Mouse (Mus musculus) ES-E14 (cell line): ENCODE data around the gene Mgmt. TPM values are rescaled to one million over a fixed set of nuclear protein-coding genes. Genes with fewer than 3 reads are reported as not detected.

ENCODE experiments used
- DNase-seq: peaks from one replicate; pipeline ENCODE4 v3.0.0-alpha.2; 2013; ENCODE audit warnings: low read depth, low spot score
- H3K27ac ChIP-seq: 2 replicates; pipeline ENCODE4 v1.5.1; 2012; ENCODE audit warnings: low read depth, mild to moderate bottlenecking, low read length, moderate library complexity, mixed read lengths; ENCODE audit not compliant: poor library complexity, insufficient read depth, severe bottlenecking
- H3K36me3 ChIP-seq: 2 replicates; pipeline ENCODE4 v1.6.1; 2012; ENCODE audit warnings: mild to moderate bottlenecking, low read length, moderate library complexity, mixed read lengths; ENCODE audit not compliant: control insufficient read depth, poor library complexity, insufficient read depth, severe bottlenecking
- H3K4me1 ChIP-seq, 2 experiments: fragments of 150-350 bp in 1 of 2; sonication (generic) in 1 of 2; 2 replicates each; pipeline ENCODE4 v1.6.1; 2012; ENCODE audit warnings: low read length in 2 of 2, mild to moderate bottlenecking in 1 of 2, mixed read lengths in 1 of 2; ENCODE audit not compliant: control insufficient read depth in 2 of 2, insufficient read depth in 2 of 2, poor library complexity in 1 of 2
- H3K4me3 ChIP-seq, 2 experiments: fragments of 150-350 bp in 1 of 2; sonication (generic) in 1 of 2; 2 replicates each; pipeline ENCODE4 v1.5.1; 2012; ENCODE audit warnings: low read length in 2 of 2, low read depth in 1 of 2, mild to moderate bottlenecking in 1 of 2, mixed read lengths in 1 of 2; ENCODE audit not compliant: insufficient read depth in 1 of 2, poor library complexity in 1 of 2, severe bottlenecking in 1 of 2
- H3K9ac ChIP-seq: 2 replicates; pipeline ENCODE4 v1.6.1; 2012; ENCODE audit warnings: low read depth, mild to moderate bottlenecking, low read length, mixed read lengths; ENCODE audit not compliant: poor library complexity, insufficient read depth, severe bottlenecking
- H3K9me3 ChIP-seq: fragments of 150-350 bp; sonication (generic); 2 replicates; pipeline ENCODE4 v1.6.1; 2012; ENCODE audit warnings: low read depth, mild to moderate bottlenecking, low read length; ENCODE audit not compliant: control insufficient read depth, insufficient read depth
- CHD2 ChIP-seq: IDR thresholded peaks from 2 replicates; pipeline ENCODE4 v1.6.1; 2014; ENCODE audit warnings: mild to moderate bottlenecking, low read depth, low read length, inconsistent platforms
- HCFC1 ChIP-seq: IDR thresholded peaks from 2 replicates; pipeline ENCODE4 v1.6.1; 2012; ENCODE audit warnings: low read length, inconsistent platforms, borderline replicate concordance; ENCODE audit not compliant: insufficient read depth
- MAFK ChIP-seq: IDR thresholded peaks from 2 replicates; pipeline ENCODE4 v1.6.1; 2014; ENCODE audit warnings: mild to moderate bottlenecking, low read depth, low read length, inconsistent platforms; ENCODE audit not compliant: insufficient read depth
- ZC3H11A ChIP-seq: IDR thresholded peaks from 2 replicates; pipeline ENCODE4 v1.6.1; 2012; ENCODE audit warnings: low read depth, mild to moderate bottlenecking, inconsistent platforms, low read length, borderline replicate concordance
- ZNF384 ChIP-seq: IDR thresholded peaks from 2 replicates; pipeline ENCODE4 v1.6.1; 2012; ENCODE audit warnings: low read depth, low read length, inconsistent platforms
- in situ Hi-C, 2 experiments: fragments of 600-800 bp; cut with MboI; formaldehyde crosslinking; loops; one replicate each; pipeline ENCODE4 v1.15.1; 2025; ENCODE audit warnings: low sequenced_read_pairs in 2 of 2, inconsistent platforms in 1 of 2; ENCODE audit not compliant: unreplicated experiment in 2 of 2
- total RNA-seq: library from RNA; depleted of rRNA; stranded (reverse); fragments of 300-350 nt; gene quantifications from 2 replicates; pipeline ENCODE4 v1.2.3, GENCODE M21; 2012

Mgmt gene
- total RNA-seq, 1 experiment, result 6.4 TPM

DNA sequence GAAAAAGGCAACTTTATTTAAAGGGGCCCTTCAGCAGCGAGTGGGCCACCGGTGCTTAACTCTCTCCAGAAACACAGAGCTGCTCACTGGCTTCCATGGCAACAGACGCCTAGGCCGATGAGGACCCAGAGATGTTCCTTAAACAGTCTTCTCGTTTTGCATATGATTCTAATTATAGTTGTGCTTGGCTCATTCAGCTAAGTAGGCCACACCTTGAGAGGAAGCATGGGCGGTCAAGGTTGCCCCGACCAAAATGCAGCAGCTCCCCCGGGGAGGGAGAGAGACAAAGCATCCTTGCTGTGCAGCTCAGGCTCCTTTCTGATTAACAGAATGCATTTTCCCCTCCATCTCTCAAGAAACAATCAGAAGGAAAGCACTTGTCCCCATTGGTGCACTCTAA lies 22.4 kb upstream of the Mgmt start:
- in situ Hi-C loops, result no loop called here
- peak; percentile 42 for DNase-seq
- no peak overlapping the region for H3K9ac ChIP-seq
- TF ChIP-seq ZNF384 (no peak), CHD2 (no peak), HCFC1 (no peak), ZC3H11A (no peak), MAFK (no peak)
- no peak overlapping the region for H3K4me3 ChIP-seq
- H3K27ac ChIP-seq, result no peak overlapping the region
- H3K36me3 ChIP-seq, result no peaks in the 10 kb centered on the region
- no peaks in the 10 kb centered on the region for H3K9me3 ChIP-seq
- H3K4me1 ChIP-seq, result peaks cover 0 to 6% of the 10 kb centered on the region in 2 experiments; a peak in 2 of 4 replicates

- no peak overlapping the region for H3K4me3 ChIP-seq
- in situ Hi-C loops, result no loop called here
- no peak overlapping the region for H3K9ac ChIP-seq
- no peak for DNase-seq
- H3K36me3 ChIP-seq, result no peaks in the 10 kb centered on the region
- peaks cover 0 to 6% of the 10 kb centered on the region in 2 experiments; a peak in 2 of 4 replicates for H3K4me1 ChIP-seq
- H3K27ac ChIP-seq, result no peak overlapping the region
- TF ChIP-seq ZC3H11A (no peak), CHD2 (no peak), MAFK (no peak), HCFC1 (no peak), ZNF384 (no peak)
- no peaks in the 10 kb centered on the region for H3K9me3 ChIP-seq
These were observed 20.0 kb upstream of the Mgmt start for GRCm38 (mm10) chr7:136874396-136874795.

GRCm38 (mm10) chr7:136880386-136880785 lies 14.0 kb upstream of the Mgmt start:
- Histone ChIP-seq H3K36me3 (no peaks in the 10 kb centered on the region), H3K4me1 (no peaks in the 10 kb centered on the region), H3K9me3 (no peaks in the 10 kb centered on the region), H3K27ac (no peak overlapping the region), H3K9ac (no peak overlapping the region), H3K4me3 (no peak overlapping the region)
- DNase-seq, result no peak
- in situ Hi-C loops, result no loop called here
- TF ChIP-seq ZNF384 (no peak), ZC3H11A (no peak), HCFC1 (no peak), CHD2 (no peak), MAFK (no peak)

DNA sequence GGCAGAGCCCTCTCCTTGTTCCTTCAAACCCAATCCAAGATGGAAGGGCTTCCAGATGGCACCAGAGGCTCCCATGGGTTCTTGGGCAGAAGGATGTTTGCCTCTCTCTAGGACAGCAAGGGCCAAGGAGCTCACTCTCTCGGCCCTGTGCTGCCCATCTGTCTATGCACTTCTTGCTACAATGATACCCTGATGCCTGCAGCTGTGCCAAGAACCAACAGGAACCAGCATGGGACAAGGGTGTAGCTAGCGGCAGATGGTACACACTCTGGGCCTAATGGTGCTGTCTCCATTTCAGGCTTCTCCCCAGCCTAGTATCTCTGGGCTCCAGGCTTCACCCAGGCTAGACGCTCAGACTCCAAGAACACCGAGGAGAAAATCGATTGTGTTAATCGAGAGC lies 6.3 kb upstream of the Mgmt start:
- Histone ChIP-seq H3K27ac (no peak overlapping the region), H3K36me3 (no peaks in the 10 kb centered on the region), H3K9me3 (no peaks in the 10 kb centered on the region), H3K9ac (no peak overlapping the region), H3K4me1 (no peaks in the 10 kb centered on the region), H3K4me3 (no peak overlapping the region)
- TF ChIP-seq ZC3H11A (no peak), MAFK (no peak), HCFC1 (no peak), ZNF384 (no peak), CHD2 (no peak)
- in situ Hi-C loops, result no loop called here
- no peak for DNase-seq

DNA sequence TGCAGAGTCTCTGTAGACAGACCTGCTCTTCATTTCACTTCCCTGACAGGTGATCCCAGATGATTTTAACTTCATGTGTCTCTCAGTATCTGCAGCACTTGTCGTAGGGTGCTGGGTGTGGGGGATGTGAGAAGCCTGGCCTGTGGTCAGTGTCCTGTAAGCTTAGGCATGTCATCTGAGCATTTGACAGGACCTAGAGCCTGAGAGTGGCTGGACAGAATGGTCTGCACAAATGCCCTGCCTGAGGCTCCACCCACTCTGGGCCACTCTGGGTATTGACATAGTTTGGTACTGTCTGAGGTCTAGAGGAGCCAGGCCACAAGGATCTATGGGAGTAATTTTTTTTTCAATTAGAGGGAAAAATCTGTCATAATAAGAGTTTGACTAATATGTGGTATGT lies 942 bp downstream of the Mgmt start:
- Histone ChIP-seq H3K4me3 (peak overlapping the region; percentile 62 to 94; a peak in 3 of 4 replicates), H3K4me1 (no peaks in the 10 kb centered on the region), H3K9ac (no peak overlapping the region), H3K36me3 (no peaks in the 10 kb centered on the region), H3K9me3 (no peaks in the 10 kb centered on the region), H3K27ac (no peak overlapping the region)
- TF ChIP-seq HCFC1, result no peak
- no peak for TF ChIP-seq MAFK
- no peak for TF ChIP-seq ZNF384
- no peak for TF ChIP-seq ZC3H11A
- no peak for TF ChIP-seq CHD2
- DNase-seq, result no peak
- in situ Hi-C loops, result no loop called here
